Mouse (Mus musculus) liver, embryonic 12.5 days (tissue): Measurements from ENCODE around the gene Klk9. TPM values are rescaled to one million over a fixed set of nuclear protein-coding genes. Genes with fewer than 3 reads are reported as not detected.

ENCODE experiments used
- polyA plus RNA-seq: library from polyadenylated mRNA; unstranded; fragments of >200 nt; fragmentation: Nextera tagmentation; extraction: Ambion mirVana; gene quantifications from 2 replicates; pipeline ENCODE4 v1.2.1, GENCODE M21; 2016

The Klk9 gene
- polyA plus RNA-seq, 1 experiment from 2014 or later = not detected

Other genes starting within 250 kb of the Klk9 start
- 1.5 and 1.6 TPM in 2 replicates for gene Cd33, start 247.5 kb upstream of the Klk9 start, polyA plus RNA-seq
- gene Zfp658, start 229.6 kb upstream of the Klk9 start, polyA plus RNA-seq = 0.46 and 0.56 TPM in 2 replicates
- gene Zfp719, start 212.3 kb upstream of the Klk9 start, polyA plus RNA-seq = 3.4 and 3.5 TPM in 2 replicates
- not detected in 2 replicates for gene Zfp819, start 184.7 kb upstream of the Klk9 start, polyA plus RNA-seq
- not detected in 2 replicates for gene Ceacam18, start 157.2 kb upstream of the Klk9 start, polyA plus RNA-seq
- gene Siglece, start 131.7 kb upstream of the Klk9 start, polyA plus RNA-seq = 0.79 and 1.6 TPM in 2 replicates
- 5.9 and 8.0 TPM in 2 replicates for gene Ctu1, start 119.9 kb upstream of the Klk9 start, polyA plus RNA-seq
- not detected in 2 replicates for gene Klk14, start 101.5 kb upstream of the Klk9 start, polyA plus RNA-seq
- gene Klk13, start 79.3 kb upstream of the Klk9 start, polyA plus RNA-seq = 0.10 and 0.27 TPM in 2 replicates
- gene Klk12, start 23.0 kb upstream of the Klk9 start, polyA plus RNA-seq = not detected in 2 replicates
- not detected in 2 replicates for gene Klk11, start 17.3 kb upstream of the Klk9 start, polyA plus RNA-seq
- gene Klk10, start 10.9 kb upstream of the Klk9 start, polyA plus RNA-seq = not detected in 2 replicates
- gene Klk8, start 5.7 kb downstream of the Klk9 start, polyA plus RNA-seq = 16.0 and 17.3 TPM in 2 replicates
- gene Klk7, start 19.4 kb downstream of the Klk9 start, polyA plus RNA-seq = not detected in 2 replicates
- not detected in 2 replicates for gene Klk6, start 32.6 kb downstream of the Klk9 start, polyA plus RNA-seq
- gene Klk5, start 50.1 kb downstream of the Klk9 start, polyA plus RNA-seq = not detected in 2 replicates
- gene Klk4, start 89.3 kb downstream of the Klk9 start, polyA plus RNA-seq = not detected in 2 replicates
- gene Klk15, start 141.8 kb downstream of the Klk9 start, polyA plus RNA-seq = not detected in 2 replicates
- gene Klk1b8, start 158.8 kb downstream of the Klk9 start, polyA plus RNA-seq = not detected in 2 replicates
- gene Klk1b1, start 174.9 kb downstream of the Klk9 start, polyA plus RNA-seq = not detected in 2 replicates
- gene Klk1b9, start 184.2 kb downstream of the Klk9 start, polyA plus RNA-seq = not detected in 2 replicates
- gene Klk1b11, start 204.0 kb downstream of the Klk9 start, polyA plus RNA-seq = not detected in 2 replicates
- not detected in 2 replicates for gene Klk1b26, start 220.3 kb downstream of the Klk9 start, polyA plus RNA-seq